Mouse (Mus musculus) frontal cortex, postnatal 10 days (tissue): ENCODE results near the gene Ank3.
"Not testable (repeated sequence)": the region's sequence is repeated elsewhere in the genome, so short reads cannot be mapped to it uniquely, and the experiment has no call there.

ENCODE experiments used
- DNase-seq, 2 experiments: peaks; one replicate each; pipeline ENCODE4 v3.0.0; 2022; ENCODE audit warnings: low spot score in 2 of 2, mixed read lengths in 1 of 2

The Ank3 gene

GRCm38 (mm10) chr10:69897927-69898326, 499.4 kb downstream of the Ank3 start:
- DNase-seq = no peak

- DNase-seq = no peak
Measured at GRCm38 (mm10) chr10:69898821-69899220, 500.2 kb downstream of the Ank3 start.

- no peak for DNase-seq
Measured at GRCm38 (mm10) chr10:69899788-69900187, 501.2 kb downstream of the Ank3 start.

- DNase-seq = no peak
Measured at GRCm38 (mm10) chr10:69902024-69902423, 503.5 kb downstream of the Ank3 start.

GRCm38 (mm10) chr10:69904321-69904720, 505.7 kb downstream of the Ank3 start:
- no peak for DNase-seq

- DNase-seq = no peak
Measured at GRCm38 (mm10) chr10:69907795-69908764, 509.5 kb downstream of the Ank3 start.

- DNase-seq = no peak
Measured at GRCm38 (mm10) chr10:69909856-69910255, 511.3 kb downstream of the Ank3 start.

- not testable (repeated sequence) for DNase-seq
Measured at GRCm38 (mm10) chr10:69910304-69910703, 511.7 kb downstream of the Ank3 start.

- not testable (repeated sequence) for DNase-seq
Measured at GRCm38 (mm10) chr10:69910726-69911125, 512.2 kb downstream of the Ank3 start.

- DNase-seq = no peak
Measured at GRCm38 (mm10) chr10:69915566-69915965, 517.0 kb downstream of the Ank3 start.

GRCm38 (mm10) chr10:69916205-69916604, 517.6 kb downstream of the Ank3 start:
- no peak for DNase-seq

GRCm38 (mm10) chr10:69916689-69917435, 518.3 kb downstream of the Ank3 start:
- no peak for DNase-seq

GRCm38 (mm10) chr10:69917711-69918110, 519.1 kb downstream of the Ank3 start:
- no peak for DNase-seq

GRCm38 (mm10) chr10:69918461-69919151, 520.0 kb downstream of the Ank3 start:
- DNase-seq = no peak

GRCm38 (mm10) chr10:69919152-69919492, 520.5 kb downstream of the Ank3 start:
- no peak for DNase-seq

GRCm38 (mm10) chr10:69919746-69920145, 521.2 kb downstream of the Ank3 start:
- DNase-seq = no peak

- no peak for DNase-seq
Measured at GRCm38 (mm10) chr10:69922076-69922475, 523.5 kb downstream of the Ank3 start.

- DNase-seq = no peak
Measured at GRCm38 (mm10) chr10:69923801-69924200, 525.2 kb downstream of the Ank3 start.

- DNase-seq = no peak
Measured at GRCm38 (mm10) chr10:69924321-69924720, 525.7 kb downstream of the Ank3 start.

- DNase-seq = no peak
Measured at GRCm38 (mm10) chr10:69924845-69925244, 526.3 kb downstream of the Ank3 start.

- DNase-seq = no peak
Measured at GRCm38 (mm10) chr10:69925285-69926157, 526.9 kb downstream of the Ank3 start.
